Mouse (Mus musculus): Measurements from ENCODE around the gene Lysmd4.
"Not testable (repeated sequence)": the region's sequence is repeated elsewhere in the genome, so short reads cannot be mapped to it uniquely, and the experiment has no call there.

The Lysmd4 gene

DNA sequence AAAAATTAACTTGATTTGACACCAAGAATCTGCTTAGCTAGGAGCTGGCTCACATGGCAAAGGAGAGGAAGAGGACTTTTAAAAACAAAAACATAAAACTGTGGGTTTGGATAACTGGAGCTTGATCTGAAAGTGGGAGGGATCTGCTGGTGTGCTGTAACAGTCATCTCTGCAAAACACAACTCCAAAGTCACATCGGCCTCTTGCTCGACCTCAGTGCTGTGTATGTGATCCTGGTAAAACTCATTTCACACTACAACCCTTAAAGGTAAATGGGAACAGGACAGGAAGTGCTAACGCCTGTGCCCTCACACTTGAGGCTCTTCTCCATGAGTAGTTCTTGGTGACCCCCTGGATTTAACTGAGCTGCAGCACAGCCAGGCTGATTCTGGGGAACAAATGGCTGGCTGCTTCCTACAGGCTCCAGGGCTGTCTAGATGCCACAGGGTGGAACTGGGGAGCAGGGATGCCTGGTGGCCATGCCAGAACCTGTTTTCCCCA is 8.3 kb downstream of the Lysmd4 start:
- peak; percentile 41 for DNase-seq (ENCODE audit: low spot score)

DNA sequence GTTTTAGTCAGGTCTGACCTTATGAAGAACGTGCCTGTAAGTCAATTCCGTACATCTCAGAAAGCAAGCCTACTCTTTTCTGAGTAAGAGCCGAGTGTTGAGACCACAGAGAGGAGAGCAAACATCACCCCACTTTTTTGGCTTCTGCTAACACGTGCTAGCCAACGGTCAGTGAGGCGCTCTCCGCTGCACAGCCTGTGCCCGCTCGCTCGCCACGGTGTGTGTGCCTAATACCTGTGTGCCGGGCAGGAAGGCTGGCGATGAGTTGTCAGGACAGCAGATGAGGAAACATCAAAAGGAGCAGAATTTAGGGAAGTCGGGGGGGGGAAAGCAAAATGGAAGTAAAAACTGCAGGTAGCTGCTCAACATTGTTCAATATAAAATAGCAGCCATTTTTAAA is 10.2 kb downstream of the Lysmd4 start:
- peak; percentile 38 for DNase-seq (ENCODE audit: low spot score)

DNA sequence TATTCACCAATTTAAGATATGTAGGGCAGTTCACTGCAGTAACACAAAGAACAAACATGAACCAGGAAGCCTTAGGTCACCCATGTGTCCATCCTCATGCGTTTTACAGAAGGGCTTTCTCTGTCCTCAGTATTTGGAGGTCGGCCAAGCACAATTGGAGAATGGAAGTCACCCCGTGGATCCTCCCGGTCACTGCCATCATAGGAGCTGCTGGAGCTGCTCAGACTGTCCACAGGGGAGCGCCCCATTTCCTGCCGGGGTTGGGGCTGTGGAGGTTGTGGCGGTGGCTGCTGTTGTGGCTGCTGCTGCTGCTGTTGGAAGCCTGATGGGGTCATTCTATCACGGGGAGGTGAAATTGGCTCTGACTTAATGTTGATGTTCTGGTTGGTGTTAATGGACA is 12.5 kb downstream of the Lysmd4 start:
- DNase-seq (ENCODE audit: low spot score): peak; percentile 56

DNA sequence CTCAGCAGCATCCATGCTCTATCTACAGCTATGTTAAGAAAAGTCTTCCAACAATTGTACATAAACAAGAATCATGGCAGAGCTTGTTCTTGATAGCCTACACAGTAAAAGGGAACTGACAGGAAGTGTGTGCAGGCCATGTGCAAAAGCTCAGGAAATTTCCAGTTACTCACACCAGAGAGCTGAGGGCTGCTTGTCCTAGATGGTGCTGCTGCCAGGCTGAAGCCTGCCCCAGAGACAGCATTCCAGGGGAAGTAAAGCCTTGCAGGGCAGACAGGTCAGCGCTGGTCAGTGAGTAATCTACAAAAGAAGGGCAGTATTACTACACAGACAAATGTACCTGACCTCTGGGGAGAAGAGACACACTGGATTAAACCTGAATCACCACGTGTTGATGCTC is 14.0 kb downstream of the Lysmd4 start:
- no peak for DNase-seq (ENCODE audit: low spot score)

DNA sequence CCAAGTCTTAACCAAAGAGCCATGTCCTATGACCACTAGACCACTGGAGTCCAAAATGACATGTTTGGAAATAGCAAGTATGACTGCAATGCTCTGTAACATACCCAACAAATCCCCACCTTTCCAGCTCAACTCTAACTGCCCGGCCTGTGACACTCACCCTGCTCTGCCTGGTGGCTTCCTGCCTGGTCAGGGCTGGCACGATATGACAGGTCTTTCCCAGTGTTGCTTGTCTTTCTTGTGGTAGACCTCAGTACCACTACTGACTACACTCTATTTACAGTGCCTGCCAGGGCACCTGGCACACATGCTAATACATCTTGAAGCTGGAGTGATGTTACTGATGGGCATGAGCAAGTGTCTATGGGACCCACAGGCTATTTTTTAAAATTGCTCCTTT is 15.4 kb downstream of the Lysmd4 start:
- DNase-seq (ENCODE audit: low spot score): peak; percentile 21

DNA sequence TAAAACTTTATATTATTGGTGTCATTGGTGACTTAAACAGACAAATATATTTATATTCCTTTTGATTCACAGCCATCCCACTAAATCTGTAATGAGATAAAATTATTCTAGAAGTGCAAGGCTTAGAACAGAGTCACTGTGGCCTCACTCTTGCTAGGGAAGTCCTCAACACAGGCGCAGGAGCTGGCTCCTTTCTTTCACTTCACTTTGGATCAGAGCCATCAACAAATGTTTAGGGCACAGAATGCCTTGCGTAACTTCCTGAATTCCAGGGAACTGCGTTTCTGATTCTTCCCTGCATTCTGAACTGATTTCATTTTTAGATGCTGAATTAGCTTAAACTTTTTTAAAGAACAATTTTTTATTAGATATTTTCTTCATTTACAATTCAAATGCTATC is 19.6 kb downstream of the Lysmd4 start:
- DNase-seq (ENCODE audit: low spot score): no peak

DNA sequence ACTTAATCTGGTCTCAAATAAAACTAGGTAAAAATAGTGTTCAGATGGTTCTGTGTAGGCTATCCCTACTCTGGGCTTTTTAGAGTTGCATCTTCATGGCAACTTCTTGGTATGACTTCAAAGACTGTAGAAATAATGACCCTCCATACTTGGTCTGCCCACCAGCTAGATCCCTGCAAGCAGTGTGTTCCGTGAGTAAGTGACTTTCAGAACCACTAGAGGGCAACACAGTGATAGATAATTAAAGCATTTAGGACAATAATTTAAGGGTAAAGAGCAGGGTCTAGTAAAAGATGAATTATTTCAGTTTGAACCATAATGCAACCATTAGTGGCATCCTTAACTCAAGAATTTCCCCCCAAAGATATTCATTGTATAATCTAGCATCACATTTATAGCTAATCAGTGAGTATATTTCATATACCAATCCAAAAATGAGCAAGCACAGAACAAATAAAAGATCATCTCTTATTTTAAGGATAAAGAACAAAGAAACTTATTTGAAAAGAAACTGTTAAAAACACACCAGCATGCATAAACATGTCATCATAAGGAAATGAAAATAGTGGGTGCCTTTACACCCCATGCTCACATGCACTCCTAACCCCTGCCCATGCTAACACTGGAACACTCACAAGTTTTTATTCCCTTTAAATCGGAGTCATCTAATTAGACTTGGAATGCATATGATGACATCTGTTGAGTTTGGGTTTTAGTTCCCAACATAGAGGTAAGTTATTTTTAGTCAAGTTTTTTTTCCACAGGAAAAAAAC is 21.0 kb downstream of the Lysmd4 start:
- no peak for DNase-seq (ENCODE audit: low spot score)

DNA sequence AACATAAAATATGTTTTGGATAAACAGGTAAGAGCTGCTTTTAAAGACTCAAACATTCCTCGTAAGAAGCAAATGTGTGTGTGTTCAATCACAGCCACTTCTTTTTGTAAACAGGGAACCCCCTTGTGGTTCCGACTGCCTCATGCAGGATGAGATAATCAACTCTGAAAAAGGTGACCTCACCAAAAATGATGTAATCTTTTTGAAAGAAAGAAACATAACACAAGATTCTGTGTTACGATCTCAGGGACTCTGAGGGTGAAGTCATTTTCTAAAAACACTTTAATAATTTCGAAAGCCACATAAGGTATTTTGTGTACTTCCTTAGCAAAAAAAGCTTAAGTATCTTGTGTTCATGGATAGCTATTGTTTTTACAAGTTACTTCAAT is 21.5 kb downstream of the Lysmd4 start:
- no peak for DNase-seq (ENCODE audit: low spot score)

DNA sequence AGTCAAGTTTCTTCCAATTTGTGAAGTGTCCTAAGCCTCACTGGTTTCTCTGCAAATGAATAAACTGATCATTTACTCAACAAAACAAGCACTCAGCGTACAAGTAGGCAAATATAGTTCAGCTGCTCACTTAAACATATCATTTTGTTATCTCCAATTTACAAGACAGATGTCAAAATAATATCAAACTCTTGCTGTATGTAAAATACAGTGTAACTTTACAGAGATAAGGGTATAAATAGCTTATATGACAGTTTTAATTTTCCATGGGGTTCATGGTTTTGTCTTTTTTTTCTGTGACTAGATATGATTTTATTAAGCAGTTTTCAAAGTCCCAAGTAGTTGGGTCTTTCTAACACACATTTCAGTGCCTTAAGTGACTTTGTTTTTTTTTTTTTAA is 22.9 kb downstream of the Lysmd4 start:
- DNase-seq (ENCODE audit: low spot score): no peak

DNA sequence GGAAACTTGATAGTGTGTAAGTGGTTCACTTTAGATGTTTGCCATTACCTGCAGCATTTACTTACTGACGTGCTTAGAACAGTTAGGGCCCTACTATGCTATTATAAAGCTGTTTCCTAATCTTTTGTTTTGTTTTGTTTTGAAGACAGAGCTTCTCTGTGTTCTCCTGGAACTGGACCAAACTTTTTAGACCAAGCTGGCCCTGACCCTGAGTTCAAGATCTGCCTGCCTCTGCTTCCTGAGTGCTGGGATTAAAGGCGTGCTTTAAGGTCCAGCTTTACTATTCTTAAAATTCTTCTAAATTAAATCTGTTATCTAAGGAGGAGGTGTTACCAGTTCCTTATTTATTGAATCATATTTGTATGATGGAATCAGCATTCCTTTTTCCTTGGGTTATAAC is 23.7 kb downstream of the Lysmd4 start:
- no peak for DNase-seq (ENCODE audit: low spot score)

DNA sequence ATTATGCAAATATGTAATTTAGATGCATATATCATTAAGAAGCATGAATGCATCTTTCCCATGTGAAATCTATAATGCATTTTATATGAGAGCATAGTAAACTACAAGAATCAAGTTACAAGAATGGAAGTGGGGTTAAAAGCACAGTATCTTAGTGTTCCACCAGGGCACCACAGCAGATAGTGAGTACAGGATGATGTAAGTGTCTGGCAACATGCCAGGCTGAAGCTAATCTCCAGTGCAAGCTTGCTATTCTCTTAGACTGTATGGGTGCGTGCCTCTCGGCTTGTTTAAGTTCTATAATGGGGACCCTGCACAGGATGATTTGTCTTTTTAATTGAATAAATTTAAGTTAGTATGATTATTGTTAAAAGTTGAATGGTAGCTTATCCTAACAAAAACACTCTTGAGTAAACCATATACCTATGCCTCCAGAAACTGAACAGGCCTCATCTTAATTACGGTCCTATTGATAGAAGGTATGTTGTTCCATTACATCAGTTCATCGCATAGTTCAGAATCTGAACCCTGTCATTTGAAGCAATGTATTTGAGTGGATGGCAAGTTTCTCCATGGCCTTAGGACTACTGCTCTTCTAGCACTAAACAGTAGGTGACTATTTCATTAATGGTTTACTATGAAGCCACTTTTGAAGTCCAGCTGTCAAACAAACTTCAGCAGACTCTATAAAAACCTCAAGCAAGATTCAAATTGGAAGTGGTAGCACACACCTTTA is 37.7 kb downstream of the Lysmd4 start:
- peak; percentile 84 for DNase-seq (ENCODE audit: low spot score)

DNA sequence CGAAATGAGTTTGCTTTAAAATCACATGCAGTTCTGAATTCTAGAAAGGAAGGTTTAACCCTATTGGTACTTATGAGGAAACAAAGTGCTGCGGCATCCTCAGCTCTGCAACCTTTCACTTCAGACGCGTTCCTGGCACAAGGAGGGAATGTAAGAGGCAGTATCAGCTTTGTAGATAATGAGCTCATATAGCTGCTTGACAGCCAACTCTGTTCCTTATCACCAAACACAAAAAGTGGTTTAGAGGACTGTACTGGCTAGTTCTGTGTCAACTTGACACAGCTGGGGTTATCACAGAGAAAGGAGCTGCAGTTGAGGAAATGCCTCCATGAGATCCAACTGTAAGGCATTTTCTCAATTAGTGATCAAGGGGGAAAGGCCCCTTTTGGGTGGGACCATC is 48.1 kb downstream of the Lysmd4 start:
- not testable (repeated sequence) for DNase-seq (ENCODE audit: low spot score)

DNA sequence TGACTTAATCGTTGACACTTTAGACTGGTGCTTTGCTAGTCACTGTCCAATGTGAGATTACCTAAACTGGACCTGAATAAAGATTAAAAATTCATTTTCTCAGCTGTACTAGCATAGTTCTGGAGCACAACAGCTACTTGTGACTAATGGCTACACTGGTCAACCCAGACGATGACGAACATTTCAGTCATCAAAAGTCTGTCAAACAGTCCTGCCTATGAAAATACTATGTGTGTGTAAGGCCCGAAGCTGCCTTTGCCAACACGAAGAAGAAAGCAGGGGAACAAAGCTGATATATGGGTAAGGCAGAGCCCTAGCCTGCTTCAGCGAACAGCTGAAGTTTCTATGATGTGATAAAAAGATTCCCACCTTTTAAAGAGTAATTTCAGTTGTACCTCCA is 61.2 kb downstream of the Lysmd4 start:
- no peak for DNase-seq (ENCODE audit: low spot score)

DNA sequence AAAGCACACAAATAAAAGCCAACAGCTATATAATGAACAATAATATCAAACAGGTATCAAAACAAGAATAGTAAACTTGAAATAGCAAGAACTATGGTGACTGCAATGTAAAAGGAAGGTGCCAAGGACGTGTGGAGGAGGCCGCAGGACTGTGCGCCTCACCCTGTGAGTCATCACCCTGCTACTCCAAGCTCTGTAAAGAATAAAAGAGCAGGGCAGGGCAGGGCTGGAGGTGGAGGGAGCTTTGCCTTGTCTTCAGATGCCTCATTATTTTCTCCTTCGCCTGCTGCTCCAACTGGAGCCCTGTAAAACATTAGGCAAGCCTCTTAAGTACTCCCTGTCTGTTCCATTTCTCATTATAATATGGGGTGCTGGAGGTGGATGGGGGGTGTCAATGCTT is 65.1 kb downstream of the Lysmd4 start:
- no peak for DNase-seq (ENCODE audit: low spot score)

DNA sequence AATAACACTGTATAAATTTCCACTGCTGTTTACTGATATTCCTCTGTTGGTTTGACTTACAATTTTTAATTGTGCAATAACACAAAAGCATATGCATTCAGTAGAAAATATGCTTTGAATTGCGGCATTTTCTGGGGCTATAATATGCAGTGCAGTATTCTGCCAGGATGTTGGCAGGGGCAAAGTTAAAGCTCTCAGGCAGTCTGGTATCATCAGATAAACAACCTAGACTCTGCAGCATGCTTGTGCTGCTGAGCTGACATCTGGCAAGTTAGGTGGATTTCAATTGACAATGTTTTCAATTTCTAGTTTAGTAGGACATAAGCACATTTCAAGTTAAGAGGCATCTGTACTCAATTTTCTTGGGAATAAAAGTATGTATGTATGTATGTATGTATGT is 69.0 kb downstream of the Lysmd4 start:
- DNase-seq (ENCODE audit: low spot score): no peak

DNA sequence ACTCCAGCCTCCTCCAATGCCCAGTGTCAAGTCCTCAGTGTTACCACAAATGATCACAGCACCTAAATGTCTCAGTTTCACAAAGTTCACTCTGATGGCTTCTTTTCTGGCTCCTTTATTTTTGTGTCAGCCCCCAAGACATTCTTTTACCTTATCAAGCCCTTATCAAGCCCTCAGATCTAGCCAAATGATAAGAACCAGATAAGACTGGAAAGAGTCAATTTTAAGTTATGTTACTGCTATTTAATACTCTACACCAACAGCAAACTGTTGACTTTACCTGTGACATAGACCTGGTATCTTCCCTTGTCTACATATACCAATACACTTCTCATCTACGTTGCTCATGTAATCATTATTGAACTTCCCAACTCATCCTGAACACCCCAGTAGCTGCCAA is 74.1 kb downstream of the Lysmd4 start:
- no peak for DNase-seq (ENCODE audit: low spot score)

DNA sequence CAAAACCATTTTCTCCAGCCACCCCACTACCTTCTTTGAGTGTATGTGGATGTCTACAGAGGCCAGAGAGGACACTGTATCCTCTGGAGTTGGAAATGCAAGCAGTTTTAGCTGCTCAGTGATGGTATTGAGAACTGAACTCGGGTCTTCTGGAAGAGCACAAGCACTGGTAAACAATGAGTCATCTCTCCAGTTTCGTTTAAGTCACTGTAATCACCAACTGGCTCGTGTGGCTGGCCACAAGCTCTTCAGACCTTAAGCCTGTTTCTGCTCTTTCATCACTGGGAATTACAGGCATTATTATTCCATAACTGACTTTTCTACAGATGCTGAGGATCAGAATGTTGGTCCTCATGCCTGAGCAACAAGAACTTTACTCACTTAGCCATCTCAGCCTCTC is 82.6 kb downstream of the Lysmd4 start:
- no peak for DNase-seq (ENCODE audit: low spot score)

DNA sequence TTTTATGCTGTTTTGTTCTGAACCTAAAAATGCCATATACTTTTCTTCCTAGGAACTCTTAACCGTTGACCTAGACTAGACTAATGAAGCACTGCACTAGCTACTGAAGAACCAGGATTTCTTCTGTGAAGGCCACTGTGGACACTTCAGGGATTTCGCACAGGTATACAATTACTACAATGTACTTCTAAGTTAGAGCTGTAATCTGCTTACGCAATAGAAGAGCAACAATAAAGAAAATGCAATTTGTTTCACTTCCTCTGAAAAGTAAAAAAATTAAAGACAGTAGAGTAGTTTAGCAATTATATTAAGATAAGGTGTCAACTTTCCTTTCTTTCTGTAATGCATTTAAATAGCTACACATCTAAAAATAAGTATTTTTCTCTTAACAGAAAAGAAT is 84.7 kb downstream of the Lysmd4 start:
- DNase-seq (ENCODE audit: low spot score): no peak

DNA sequence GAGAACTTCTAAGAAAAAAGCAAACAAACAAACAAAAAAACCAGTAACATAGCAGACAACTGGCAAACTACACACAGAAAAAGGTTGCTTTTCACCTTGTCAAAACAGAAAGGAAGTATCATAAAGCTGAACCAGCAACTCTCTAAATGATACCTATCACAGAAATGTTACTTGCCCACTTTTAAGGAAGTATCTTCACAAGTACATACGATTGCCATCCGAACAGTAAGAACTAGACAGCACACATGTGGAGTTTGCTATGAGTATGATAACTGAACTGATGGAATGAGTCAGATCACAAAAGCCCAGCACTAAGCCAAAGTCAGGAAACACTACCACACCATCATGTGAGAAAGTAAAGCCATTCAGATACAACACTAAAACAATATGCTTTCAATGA is 85.8 kb downstream of the Lysmd4 start:
- no peak for DNase-seq (ENCODE audit: low spot score)

DNA sequence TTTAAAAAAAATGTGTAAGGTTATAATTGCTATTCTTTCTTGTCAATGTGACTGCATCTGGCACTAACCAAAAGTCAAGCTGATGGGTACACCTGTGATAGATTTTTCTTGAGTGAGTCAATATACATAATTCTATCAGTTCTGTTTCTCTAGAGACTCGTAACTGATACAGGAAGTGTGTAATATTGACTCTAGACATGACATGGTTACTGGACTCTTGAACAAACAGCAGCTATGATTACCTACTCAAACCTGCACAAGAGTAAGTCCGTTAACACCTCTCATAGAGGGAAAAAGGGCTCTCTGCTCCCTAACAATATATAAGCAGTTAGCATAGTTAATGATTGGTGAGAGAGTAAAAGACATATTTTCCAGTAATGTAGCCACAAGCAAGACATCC is 87.8 kb downstream of the Lysmd4 start:
- no peak for DNase-seq (ENCODE audit: low spot score)

DNA sequence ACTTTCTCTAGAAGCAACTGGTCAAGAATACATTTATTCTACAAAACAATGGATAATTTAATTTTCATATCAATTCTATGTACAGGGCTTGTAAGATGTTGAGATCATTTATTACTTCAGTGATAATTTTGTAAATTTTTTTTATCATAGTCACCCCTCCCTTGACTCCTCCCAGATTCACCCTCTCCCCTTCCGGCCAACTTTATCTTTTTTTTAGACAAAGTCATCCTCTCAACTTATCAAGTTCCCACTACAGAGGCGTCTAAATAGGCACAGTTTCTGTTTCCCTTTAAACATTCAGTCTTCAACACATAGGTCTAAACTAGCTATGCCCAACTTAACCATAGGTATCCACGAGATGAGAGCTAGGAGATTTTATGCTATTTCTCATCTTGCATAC is 90.9 kb downstream of the Lysmd4 start:
- no peak for DNase-seq (ENCODE audit: low spot score)

DNA sequence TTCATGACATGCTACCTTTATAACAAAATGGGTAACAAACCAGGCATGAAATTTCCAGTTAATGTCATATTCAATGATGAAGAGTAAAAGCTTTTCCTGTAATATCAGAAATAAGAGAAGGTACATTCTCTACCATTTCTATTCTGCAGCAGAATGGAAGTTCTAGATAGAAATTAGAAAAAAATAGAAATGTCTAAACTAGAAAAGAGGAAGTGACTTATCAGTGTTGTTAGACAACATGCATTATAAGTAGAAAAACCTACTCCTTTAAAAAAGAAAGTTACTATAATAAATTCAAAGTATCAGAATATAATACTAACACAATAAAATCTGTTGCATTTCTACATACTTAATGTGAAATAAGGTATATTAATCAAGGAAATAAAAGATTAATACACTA is 96.4 kb downstream of the Lysmd4 start:
- DNase-seq (ENCODE audit: low spot score): no peak

DNA sequence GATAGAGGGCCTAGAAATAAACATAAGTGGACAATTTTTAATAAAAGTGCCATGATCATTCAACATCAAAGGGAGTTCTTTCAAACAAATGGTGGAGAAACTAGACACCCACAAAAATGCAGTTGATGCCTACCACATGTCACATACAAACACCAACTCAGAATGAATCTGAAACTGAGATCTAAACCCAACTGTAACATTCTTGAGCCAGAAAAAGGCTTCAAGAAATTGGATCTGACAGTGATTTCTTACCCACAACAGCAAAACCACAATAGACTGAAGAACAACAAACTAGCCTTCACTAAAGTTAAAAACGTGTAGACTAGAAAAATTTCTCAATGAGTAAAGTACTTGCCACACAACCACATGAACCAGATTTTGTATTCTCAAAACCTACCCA is 98.0 kb downstream of the Lysmd4 start:
- no peak for DNase-seq (ENCODE audit: low spot score)

All from testis, postnatal 10 days (tissue).